Mouse (Mus musculus) spleen, adult 2 months (tissue): ENCODE measurements around the gene Muc5ac.

ENCODE experiments used
- CTCF ChIP-seq: fragments of 200-500 bp; IDR thresholded peaks from 2 replicates; pipeline ENCODE4 v1.5.1; 2011; ENCODE audit warnings: mild to moderate bottlenecking, inconsistent platforms; ENCODE audit not compliant: insufficient read depth, insufficient read length, insufficient replicate concordance; ENCODE audit errors: extremely low read depth
- POLR2A ChIP-seq: fragments of 200-500 bp; IDR thresholded peaks from 2 replicates; pipeline ENCODE4 v1.6.1; 2011; ENCODE audit warnings: low read depth, low read length, inconsistent platforms

- TF ChIP-seq CTCF (no peak), POLR2A (no peak)
Observed at GRCm38 (mm10) chr7:141774855-141775254, 13.9 kb upstream of the Muc5ac start.
